Mouse (Mus musculus): ENCODE results near the gene Cib4.

Gene Cib4

GRCm38 (mm10) chr5:30472148-30472547, 73.5 kb downstream of the Cib4 start:
- in situ Hi-C loops (cut with MboI; ENCODE audit: low pct_unique_long_range_greater_than_20kb in 1 of 2, low sequenced_read_pairs in 2 of 2, unreplicated experiment in 1 of 2), result no loop called here

GRCm38 (mm10) chr5:30470454-30470853, 75.2 kb downstream of the Cib4 start:
- in situ Hi-C loops (cut with MboI; ENCODE audit: low pct_unique_long_range_greater_than_20kb in 1 of 2, low sequenced_read_pairs in 2 of 2, unreplicated experiment in 1 of 2), result no loop called here

- in situ Hi-C loops (cut with MboI; ENCODE audit: low pct_unique_long_range_greater_than_20kb in 1 of 2, low sequenced_read_pairs in 2 of 2, unreplicated experiment in 1 of 2), result no loop called here
Measured at GRCm38 (mm10) chr5:30466315-30466714, 79.3 kb downstream of the Cib4 start.

- in situ Hi-C loops (cut with MboI; ENCODE audit: low pct_unique_long_range_greater_than_20kb in 1 of 2, low sequenced_read_pairs in 2 of 2, unreplicated experiment in 1 of 2), result no loop called here
Measured at GRCm38 (mm10) chr5:30465861-30466260, 79.8 kb downstream of the Cib4 start, which contains the start of gene 1700001C02Rik. Gene 1700001C02Rik (plus strand): TSS chr5:30466047.

- in situ Hi-C loops (cut with MboI; ENCODE audit: low pct_unique_long_range_greater_than_20kb in 1 of 2, low sequenced_read_pairs in 2 of 2, unreplicated experiment in 1 of 2), result no loop called here
Measured at GRCm38 (mm10) chr5:30461821-30462220, 83.8 kb downstream of the Cib4 start, which contains the start of gene Otof. Gene Otof (minus strand): TSS chr5:30461932.

DNA sequence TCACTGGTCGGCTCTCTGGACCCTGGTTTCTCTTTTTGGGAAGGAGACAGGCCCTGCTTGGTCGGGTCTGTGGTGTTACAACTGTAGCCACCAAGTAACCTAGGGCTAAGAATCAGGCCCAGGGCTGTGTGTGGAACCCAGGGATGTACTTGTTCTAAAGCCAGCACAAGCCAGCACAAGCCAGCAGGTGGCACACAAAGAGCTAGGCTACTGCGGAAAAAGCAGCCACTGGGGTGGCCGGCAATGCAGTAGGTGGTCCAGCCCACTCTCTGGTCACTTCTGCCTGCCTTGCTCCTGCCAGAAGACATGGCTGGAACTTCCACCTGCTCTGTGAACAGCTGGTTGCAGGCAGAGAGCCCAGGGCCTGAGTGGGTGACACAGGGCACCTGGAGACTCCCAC, 85.5 kb downstream of the Cib4 start:
- in situ Hi-C loops (cut with MboI; ENCODE audit: low pct_unique_long_range_greater_than_20kb in 1 of 2, low sequenced_read_pairs in 2 of 2, unreplicated experiment in 1 of 2), result no loop called here

DNA sequence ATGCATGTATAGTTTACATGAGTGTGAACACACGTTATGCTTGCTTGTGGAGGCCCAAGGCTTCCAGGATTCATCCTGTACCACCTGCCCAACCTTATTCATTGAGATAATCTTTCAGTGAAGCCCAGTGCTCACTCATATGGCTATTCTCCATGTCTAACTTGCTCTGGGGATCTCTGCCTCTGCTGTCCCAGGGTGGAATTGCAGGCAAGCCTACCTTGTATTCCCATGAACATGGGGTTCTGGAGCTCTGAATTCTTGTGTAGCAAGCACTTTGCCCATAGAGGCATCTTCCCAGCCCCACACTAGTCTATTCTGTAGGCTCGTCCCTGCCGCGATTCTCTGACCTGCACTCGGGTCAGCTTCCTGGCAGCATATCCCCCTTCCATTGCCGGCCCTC, 89.6 kb downstream of the Cib4 start:
- in situ Hi-C loops (cut with MboI; ENCODE audit: low pct_unique_long_range_greater_than_20kb in 1 of 2, low sequenced_read_pairs in 2 of 2, unreplicated experiment in 1 of 2), result no loop called here

DNA sequence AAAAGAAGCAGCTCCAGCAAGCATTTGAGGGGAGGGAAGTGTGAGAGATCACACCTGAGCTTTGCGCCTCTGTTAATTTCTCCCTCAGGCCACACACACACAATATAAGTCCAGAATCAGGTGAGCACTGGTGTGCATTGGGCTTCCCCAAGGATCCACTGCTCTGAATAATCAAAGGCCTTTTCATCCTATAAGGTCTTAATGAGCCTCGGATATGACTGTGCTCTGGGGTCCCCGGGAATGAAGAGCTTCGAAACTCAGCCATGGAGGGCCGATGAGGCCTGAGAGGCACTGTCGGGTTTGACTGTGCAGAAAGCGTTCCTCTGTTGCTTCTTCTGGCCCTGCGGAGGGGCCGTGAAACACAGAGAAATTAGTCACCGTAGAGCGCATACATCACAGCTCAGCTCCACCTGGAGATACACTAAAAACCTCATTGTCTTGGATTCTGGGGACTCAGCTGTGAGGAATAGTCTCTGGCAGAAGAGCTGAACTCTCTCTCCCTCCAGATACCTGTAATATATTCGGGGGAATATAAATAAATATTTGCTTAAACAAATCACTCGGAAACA, 101.2 kb downstream of the Cib4 start:
- in situ Hi-C loops (cut with MboI; ENCODE audit: low pct_unique_long_range_greater_than_20kb in 1 of 2, low sequenced_read_pairs in 2 of 2, unreplicated experiment in 1 of 2), result no loop called here

GRCm38 (mm10) chr5:30442196-30442595, 103.4 kb downstream of the Cib4 start:
- in situ Hi-C loops (cut with MboI; ENCODE audit: low pct_unique_long_range_greater_than_20kb in 1 of 2, low sequenced_read_pairs in 2 of 2, unreplicated experiment in 1 of 2), result no loop called here

DNA sequence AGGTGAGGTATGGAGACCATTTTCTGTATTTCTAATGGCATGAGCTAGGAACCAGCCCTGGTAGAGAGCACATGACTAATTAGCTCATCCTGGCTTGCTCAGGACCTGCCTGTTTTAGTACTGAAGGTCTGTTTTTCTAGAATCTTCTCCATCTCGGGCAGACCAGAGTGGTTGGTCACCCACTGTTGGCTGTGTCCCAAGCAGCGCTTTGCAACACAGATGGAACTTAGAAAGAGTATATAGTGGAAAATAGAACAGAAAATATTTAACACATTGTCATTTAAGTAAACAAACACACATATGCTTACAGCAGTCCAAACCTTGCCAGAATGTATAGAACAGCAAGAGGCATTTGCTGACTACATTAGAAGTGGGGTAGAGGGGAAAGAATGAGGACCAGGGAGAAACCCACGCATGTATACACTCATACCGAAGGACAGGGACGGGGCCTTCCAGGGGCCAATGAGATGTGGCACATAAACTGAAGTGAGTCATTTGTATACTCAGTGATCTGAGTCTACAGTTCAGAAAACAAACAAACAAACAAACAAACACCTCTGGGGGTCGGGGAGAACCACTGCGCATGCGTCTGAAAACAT, 105.2 kb downstream of the Cib4 start:
- in situ Hi-C loops (cut with MboI; ENCODE audit: low pct_unique_long_range_greater_than_20kb in 1 of 2, low sequenced_read_pairs in 2 of 2, unreplicated experiment in 1 of 2), result no loop called here

DNA sequence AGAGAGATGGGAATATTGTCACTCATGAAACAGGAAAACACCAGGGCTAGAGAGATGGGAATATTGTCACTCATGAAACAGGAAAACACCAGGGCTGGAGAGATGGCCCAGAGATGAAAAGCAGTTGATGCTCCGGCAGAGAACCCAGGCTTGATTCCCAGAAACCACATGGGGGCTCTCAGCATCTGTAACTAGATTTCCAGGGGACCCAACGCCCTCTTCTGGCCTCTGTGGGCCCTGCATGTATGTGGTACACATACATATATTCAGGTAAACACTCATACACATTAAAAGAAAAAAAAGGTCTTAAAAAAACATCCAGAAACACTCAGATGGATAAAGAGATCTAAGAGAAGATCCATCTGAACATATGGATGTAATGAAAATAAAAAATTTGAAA, 106.7 kb downstream of the Cib4 start:
- in situ Hi-C loops (cut with MboI; ENCODE audit: low pct_unique_long_range_greater_than_20kb in 1 of 2, low sequenced_read_pairs in 2 of 2, unreplicated experiment in 1 of 2), result no loop called here

Data from mouse embryonic stem cell (cell line).